Mouse (Mus musculus) kidney, adult 8-10 months (tissue): ENCODE data around the gene I0C0044D17Rik.
A peak's percentile ranks its signal among the peaks of the same experiment; 100 is the strongest.

Experiments used
- DNase-seq, 2 experiments: peaks; one replicate each; pipeline ENCODE4 v3.0.0; 2022

The I0C0044D17Rik gene

GRCm38 (mm10) chr4:98826701-98827100, 3.1 kb upstream of the I0C0044D17Rik start:
- no peak for DNase-seq

DNA sequence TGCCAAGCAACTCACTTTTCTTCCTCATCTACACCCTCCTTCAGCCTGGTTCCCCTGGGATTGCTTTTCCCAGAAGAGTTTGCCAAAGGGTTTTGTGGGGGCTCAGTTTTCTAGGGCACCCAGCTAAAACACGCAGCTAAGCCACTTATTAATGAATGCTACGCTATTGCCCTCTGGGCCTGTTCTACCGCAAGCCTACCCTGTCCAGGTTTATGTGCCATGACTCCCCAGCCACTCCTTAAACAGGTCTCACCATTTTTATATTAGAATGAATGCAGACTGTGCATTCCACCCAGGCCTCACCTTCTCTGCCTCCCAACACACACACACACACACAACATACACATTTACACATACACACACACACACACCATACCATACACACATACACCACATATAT, 593 bp downstream of the I0C0044D17Rik start:
- DNase-seq = no peak

DNA sequence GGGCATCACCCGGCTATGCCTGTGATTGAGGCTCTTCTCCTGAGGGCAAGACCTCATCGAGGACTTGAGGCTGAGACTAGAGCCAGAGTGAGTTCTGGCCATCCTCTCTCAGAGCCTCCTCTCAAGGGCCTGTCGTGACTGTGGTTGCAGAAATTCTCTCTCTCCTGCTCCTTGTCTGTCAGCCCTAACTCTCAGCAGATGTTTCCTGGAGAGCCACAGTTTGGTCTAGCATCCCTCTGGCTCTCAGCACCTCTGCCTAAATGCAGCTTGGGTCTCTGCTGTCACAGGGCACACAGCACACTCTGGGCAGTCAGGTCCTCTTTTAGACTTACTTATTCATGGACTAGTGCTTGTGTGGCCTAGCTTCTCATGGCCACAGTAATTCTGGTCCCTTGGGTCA, 1.2 kb downstream of the I0C0044D17Rik start:
- DNase-seq = no peak

GRCm38 (mm10) chr4:98819216-98819755, 4.4 kb downstream of the I0C0044D17Rik start:
- no peak for DNase-seq

DNA sequence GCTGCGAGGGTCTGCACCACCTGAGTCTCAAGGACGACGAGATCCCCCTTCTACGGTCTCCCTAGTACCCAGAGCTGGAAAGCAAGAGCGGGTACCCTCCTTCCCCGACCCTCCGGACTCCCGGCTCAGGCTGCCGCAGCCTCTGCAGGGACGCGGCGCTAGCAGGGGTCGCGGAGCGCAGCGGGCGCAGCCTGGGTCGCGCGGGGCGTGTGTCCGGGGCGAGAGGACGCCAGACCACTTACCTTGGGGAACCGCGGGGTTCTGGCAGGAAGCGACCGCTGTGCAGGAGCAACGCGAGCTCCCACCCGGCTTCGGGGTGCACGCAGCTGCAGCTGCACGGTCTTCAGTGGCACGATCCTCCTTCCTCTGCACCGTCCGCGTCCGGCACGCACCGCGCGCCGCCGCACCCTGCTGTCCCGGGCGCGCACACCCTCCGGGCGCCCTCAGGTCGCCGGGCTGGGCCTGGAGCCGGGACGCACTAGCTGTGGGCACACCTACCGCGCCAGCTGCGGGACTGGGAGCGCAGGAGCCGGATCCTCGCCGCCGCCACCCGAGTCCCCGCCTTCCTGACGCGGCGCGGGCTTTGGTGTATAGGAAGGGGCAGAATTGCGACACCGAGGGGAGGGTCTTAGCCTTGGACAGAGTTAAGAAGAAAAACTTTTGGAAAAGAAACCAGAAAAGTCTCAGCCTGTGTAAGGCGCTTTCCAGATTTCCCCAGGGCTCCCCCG, 6.3 kb downstream of the I0C0044D17Rik start, which contains the start of gene Kank4:
TSS of gene Kank4 (minus strand) at position 354 of the 728 bp plus-strand sequence.
- DNase-seq = peak; percentile 29 to 37

DNA sequence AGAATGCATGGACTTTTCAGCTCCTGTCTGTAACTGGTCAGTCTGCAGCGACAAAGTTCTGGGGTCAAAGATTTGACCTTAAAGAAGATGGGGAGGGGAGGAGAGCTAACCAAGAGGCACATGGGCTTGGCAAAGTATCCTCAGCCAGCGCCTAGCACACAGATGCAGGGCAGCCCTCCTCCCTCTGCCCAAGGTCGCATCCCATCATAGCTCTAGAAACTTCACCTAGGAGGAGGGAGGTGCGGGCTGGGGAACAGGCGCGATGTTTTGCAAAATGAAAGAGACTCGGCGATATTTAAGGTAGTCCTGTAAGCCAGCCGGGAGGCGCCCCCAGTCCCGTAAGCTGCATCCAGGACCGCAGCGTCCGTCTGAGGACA, 6.8 kb downstream of the I0C0044D17Rik start:
- DNase-seq = no peak

DNA sequence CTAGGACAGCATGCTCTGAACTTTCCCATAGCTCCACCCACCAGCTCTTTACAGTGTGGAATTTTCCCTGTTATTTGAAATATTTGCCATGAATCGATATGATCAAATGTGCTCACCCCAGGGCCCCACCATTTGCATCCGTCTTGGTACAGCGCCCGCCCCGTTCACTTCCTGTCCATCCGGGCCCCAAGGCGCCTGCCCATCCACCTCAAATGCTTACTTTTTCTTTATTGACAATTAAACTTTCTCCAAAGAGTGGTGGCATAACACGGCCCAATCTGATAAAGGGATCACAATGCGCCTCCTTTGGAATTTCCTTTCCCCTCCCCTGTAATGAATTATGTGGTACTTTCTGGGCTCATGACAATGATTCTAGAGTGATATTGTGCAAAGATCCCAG, 17.3 kb downstream of the I0C0044D17Rik start:
- DNase-seq = peak; percentile 11 to 24

DNA sequence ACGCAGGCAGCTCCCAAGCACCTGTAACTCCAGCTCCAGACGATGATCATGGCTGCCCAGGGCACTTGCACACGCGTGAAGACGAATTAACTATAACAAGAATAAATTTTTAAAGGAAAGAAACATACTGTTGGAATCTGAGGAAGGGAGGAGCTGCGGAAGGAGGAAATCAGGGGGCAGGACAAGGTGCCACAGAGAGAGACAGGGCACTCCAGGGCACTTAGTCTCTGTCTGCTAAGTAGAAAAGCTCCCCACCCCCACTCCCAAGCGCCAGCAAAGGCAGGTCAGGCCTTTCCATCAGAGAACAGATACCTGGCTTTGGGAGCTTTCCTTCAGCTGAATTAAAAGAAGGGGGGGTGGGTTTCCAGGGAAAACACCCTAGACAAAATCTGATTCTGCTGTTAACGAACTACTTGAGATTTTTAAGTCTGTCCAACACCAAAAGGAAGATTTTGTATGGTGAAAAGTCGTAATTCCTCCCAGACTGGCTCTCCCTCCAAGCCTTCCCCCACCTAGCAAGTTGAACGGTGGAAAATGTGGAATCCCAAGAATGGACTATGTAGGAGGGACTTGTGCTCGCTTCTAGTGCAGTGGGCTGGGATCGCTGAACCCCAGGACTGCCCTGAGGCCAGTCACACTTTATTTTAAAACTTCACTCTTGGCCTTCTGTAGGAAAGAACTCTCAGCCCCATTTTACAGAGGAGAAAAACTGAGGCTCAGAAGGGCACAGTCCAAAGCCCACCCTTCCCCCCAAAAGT, 18.2 kb downstream of the I0C0044D17Rik start:
- no peak for DNase-seq

DNA sequence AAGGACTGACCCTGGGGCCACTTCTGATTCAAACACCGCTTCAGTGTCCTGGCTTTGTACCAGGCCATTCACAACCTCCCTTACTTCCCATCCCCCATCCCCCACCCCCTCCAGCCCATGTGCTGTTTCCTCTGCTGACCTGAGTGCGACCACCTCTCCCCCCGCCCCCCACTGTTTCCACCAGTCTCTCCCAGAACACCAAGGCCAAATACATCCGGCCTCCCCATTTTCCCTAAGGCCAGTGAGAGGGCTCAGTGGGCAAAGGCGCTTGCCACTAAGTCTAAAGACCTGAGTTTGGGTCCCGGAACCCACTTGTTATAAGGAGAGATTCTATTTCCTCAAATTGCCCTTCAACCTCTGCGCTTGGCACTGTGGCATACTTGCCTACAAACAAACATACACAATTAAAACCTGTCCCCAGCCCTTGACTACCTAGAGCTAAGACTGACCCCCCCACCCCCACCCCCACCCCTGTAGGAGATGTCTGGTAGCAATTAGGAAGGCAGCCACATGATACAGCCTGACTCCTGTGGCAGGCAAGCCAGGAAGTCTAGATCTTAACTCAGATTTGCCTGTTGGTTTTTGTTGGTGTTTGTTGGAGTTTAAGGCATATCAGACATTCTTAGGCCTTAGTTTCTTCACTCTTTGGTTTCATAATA, 19.0 kb downstream of the I0C0044D17Rik start:
- no peak for DNase-seq

GRCm38 (mm10) chr4:98801775-98802174, 21.9 kb downstream of the I0C0044D17Rik start:
- DNase-seq = no peak

DNA sequence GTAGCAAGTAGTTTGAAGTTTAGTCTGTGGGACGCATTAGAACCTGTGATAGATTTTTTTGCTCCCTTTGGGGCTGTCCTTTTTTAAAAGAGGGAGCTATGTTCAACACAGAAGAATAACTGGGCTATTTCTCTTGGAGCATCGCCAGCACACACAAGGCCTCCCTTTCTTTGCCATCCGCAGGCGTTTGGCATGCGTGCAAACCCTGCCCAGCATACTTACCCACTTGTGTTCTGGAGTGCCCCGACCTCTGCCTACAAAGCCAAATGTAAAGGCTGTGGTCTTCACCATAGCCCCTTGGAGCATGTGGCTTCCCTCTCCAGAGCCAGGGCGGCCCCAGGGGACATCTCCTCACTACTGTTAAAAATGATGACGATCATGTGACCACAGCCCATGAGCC, 22.8 kb downstream of the I0C0044D17Rik start:
- DNase-seq = no peak

DNA sequence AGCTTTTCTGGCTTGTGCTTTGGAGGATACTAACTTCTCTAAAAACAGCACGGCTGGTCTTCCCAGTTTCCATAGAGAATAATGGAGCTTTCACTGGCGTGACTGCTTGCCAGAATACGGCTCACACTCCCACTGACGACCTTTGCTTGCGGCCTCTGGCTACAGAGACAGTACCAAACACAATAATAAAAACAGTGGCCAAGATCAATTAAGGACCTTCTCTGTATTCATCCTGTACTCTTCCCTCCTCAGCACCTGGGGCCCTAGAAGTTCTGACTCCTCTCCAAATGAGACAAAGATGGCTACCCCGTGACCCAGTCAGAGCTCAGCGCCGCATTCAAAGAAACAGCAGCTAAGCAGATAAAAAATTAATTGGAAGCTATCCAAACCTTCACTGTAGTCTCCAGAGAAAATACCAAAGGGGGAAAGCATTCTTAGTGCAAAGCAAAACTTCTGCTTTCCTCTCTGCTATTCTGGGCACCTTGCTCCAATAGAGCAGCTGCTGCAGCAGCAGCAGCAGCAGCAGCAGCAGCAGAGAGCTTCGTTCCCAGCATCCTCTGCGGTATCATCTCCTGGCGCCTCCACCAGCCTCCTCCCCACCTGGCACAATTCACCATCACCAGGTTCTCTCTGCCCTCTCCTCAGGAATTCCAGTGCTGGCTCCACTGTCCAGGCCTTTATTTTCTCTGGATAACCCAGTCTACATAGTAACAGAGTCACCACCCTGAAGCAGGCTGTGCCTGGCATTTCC, 26.9 kb downstream of the I0C0044D17Rik start:
- no peak for DNase-seq

DNA sequence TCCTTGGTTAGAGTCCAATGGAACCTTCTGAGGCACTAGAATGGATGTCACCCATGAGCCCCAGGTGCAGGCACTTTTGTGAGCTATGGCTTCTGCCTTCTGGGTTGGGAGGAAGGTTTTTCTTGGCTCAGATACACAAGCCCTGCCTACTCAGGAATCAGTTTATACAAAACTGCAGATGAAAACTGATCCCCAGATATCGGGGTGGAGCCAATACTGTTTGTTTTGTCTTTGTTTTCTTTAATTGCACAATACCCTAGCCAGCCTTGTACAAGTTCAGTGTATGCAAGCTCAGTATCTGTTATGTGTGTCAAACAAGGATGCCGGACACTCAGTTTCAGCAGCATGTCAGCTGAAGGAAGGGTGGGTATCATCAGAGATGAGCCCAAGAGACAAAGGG, 28.4 kb downstream of the I0C0044D17Rik start:
- no peak for DNase-seq

DNA sequence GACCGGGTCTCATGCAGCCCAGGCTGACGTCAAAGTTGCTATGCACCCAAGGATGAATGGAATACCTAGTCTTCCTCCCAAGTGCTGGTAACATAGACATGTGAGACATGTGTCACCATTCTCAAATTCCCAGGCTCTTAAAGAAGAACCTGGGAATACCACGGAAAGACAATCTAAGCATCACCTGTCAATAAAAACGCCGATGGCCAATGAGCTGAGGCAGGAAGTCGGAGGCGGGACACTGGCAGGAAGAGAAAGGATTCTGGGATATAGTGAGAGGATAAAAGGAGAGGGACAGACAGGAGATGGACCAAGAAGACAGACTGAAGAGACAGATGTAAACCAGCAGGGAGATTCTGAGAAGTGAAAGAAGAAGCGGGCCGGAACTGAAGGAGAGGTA, 30.2 kb downstream of the I0C0044D17Rik start:
- no peak for DNase-seq

GRCm38 (mm10) chr4:98790721-98791120, 32.9 kb downstream of the I0C0044D17Rik start:
- DNase-seq = no peak

DNA sequence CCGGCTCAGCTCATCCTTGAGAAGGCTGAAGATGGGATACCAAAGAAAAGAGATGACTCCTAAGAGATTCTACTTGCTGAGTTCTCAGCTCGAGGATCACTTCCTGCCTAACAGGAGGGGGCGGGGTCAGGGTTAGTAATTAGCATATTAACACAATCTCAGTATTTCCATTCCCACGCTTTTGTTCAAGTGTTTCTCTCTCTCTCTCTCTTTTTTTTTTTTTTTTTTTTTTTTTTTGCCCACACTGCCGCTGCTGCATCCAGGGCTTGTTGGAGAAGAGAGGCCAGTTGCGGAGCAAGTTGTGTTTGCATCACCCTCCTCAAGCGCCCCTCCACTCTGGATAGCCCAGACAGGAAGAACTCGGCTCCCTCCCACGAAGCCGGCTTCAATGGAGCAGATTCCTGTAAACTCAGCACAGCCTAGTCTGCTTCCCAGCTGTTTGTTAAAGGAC, 33.8 kb downstream of the I0C0044D17Rik start:
- no peak for DNase-seq

DNA sequence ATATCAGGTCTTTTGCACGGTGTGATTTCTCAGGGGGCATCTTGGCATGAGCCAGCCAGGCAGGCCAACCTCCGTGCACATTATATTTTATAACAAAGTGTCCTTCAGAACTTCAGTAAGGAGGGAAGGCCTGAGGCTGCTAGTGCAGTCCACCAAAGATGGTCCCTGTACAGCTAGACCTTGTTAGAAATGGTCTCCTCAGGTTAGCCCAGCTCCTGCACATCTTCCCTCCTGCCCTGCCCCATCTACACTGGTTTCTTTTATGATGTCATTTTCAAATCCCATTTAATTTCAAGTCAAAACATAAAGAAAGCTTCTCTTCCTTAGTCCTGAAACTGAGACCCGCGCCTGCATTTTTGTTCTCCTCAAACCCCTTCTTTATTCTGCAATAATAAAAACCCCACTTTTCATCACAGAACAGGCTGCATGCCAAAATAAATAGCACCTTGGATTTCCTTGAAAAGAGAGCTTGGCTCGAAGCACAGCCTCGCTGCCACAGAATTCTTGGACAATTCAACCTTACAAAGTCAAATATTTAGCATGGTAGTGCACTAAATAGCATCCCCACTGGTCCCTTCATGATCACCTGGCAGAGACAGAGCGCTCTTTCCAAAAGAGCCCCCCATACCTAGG, 34.4 kb downstream of the I0C0044D17Rik start:
- no peak for DNase-seq

DNA sequence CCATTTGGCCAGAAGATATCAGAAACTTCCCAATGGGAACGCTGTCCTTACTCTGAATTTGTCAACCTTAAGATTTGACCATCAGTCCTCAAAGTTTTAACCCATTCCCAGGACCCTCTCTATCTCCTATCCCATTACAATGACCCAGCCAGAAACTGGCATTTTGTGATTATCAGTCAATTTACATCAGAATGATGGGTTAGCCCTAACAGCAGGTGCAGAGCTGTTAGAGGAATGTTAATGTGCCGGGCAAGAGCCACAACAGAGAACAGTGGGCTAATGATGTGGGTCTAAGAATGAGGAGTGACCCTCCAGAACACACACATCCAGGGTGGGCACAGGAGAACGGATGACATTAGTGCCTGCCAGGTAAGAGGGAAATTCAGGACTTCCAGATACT, 37.4 kb downstream of the I0C0044D17Rik start:
- no peak for DNase-seq

- no peak for DNase-seq
These were observed 37.8 kb downstream of the I0C0044D17Rik start for GRCm38 (mm10) chr4:98785851-98786250.

DNA sequence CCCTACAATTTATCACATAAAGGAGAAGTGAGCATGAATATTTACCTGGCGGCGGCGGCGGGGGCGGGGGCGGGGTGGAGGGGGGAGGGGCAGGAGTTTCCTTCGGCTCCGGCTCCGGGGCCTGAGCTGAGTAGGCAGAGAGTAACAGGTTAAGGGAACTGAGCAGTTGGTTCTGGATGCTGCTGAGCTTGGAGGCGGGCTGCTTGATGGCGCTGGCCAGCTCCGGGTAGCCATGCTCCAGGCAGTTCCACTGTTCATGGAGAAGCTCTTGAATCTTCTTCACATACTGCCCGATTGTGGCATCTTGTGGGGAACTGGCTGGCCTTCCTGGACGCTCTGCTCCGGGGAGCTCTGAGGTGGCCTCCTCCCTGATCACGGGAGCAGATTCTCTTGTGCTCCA, 45.4 kb downstream of the I0C0044D17Rik start:
- no peak for DNase-seq

GRCm38 (mm10) chr4:98777464-98777863, 46.2 kb downstream of the I0C0044D17Rik start:
- DNase-seq = no peak
